Mouse (Mus musculus): ENCODE results near the gene Cers5. TPM values are rescaled to one million over a fixed set of nuclear protein-coding genes. Genes with fewer than 3 reads are reported as not detected.
A peak's percentile ranks its signal among the peaks of the same experiment; 100 is the strongest.

Gene Cers5
- polyA plus RNA-seq, 1 experiment from 2014 or later, result 73.3 TPM

DNA sequence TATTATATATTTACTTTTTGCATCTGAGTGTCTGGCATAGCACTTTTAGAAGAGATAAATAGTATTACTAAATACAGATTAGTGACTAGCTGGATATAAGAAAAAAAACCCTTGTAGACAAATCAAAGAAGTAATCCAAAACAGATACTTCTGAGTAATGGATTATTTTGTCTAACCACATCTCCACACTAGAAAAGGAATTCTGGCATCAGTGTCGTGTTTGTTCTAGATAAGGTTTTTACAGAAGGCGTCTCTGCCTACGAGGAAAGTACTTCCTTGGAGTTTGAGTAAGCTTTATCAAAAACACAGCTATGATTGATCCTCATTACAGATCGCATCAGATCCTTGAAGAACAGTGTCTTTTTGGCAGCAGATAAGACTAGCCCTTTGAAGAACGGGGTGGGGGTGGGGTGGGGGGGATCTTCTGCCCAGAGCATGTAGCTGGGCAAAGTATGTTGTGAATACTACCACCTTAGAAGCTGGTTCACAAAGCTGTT lies 1.6 kb downstream of the Cers5 start:
- H3K4me3 ChIP-seq (ENCODE audit: low read length), result peak overlapping the region; percentile 71
- no peaks in the 10 kb centered on the region for H3K9me3 ChIP-seq (ENCODE audit: control insufficient read depth, low read length)
- ATAC-seq (ENCODE audit: low read depth), result no peak
- peak overlapping the region; percentile 87; the same call in 1 of the 2 replicates for H3K27ac ChIP-seq (ENCODE audit: low read length)
- WGBS, result 3% methylated on average over 5 of the region's 5 CpGs
- peak overlapping the region; percentile 82 for H3K4me2 ChIP-seq (ENCODE audit: low read depth, low read length)
- no peaks in the 10 kb centered on the region for H3K27me3 ChIP-seq (ENCODE audit: control insufficient read depth, insufficient read depth, low read depth, low read length)
- H3K9ac ChIP-seq (ENCODE audit: low read length), result peak overlapping the region; percentile 75
- peaks cover 4% of the 10 kb centered on the region; the same call in 1 of the 2 replicates for H3K4me1 ChIP-seq (replicated peaks; ENCODE audit: control insufficient read depth, insufficient read depth, low read length)
- no peaks in the 10 kb centered on the region for H3K36me3 ChIP-seq (ENCODE audit: control insufficient read depth, insufficient read depth, low read length)

DNA sequence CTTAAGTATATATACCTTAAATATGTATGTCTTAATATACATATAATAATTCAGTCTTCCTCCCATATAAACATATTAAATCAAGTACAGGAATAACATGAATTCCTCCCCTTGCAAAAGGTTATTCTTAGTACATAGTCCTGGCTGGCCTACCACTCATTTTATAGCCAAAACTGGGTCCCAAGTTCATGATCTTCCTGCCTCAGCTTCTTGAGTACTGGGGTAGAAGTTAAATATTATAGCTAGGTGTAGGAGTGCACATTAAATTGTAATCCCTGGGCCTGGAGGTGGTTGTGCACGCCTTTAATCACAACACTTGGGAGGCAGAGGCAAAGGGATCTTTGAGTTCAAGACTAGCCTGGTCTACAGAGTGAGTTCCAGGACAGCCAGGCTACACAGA lies 3.9 kb downstream of the Cers5 start:
- no peak overlapping the region for H3K4me3 ChIP-seq (ENCODE audit: low read length)
- no peaks in the 10 kb centered on the region for H3K27me3 ChIP-seq (ENCODE audit: control insufficient read depth, insufficient read depth, low read depth, low read length)
- no peak overlapping the region for H3K4me2 ChIP-seq (ENCODE audit: low read depth, low read length)
- no peak for ATAC-seq (ENCODE audit: low read depth)
- H3K9ac ChIP-seq (ENCODE audit: low read length), result no peak overlapping the region
- H3K27ac ChIP-seq (ENCODE audit: low read length), result no peak overlapping the region
- H3K36me3 ChIP-seq (ENCODE audit: control insufficient read depth, insufficient read depth, low read length), result no peaks in the 10 kb centered on the region
- H3K4me1 ChIP-seq (replicated peaks; ENCODE audit: control insufficient read depth, insufficient read depth, low read length), result peaks cover 4% of the 10 kb centered on the region; the same call in 1 of the 2 replicates
- H3K9me3 ChIP-seq (ENCODE audit: control insufficient read depth, low read length), result no peaks in the 10 kb centered on the region
- 95% methylated on average over 1 of the region's 1 CpGs for WGBS

DNA sequence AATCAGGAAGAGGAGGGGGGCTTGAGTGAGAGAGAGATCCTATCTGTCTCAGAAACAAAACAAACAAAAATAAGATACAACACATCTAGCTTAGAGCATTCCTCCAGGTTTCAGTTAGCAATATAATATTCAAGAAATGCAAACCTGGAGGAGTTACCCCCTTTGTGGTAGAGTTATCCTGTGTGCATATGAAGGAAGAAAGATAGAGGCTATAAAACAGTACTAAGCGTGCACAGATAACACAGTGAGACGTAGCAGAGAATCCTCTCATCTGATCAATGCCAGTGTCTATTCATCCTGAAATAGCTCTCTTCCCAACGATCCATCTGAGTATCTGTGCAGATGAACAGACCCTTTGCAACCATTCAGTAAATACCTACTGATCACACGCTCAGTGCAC lies 5.2 kb downstream of the Cers5 start:
- Histone ChIP-seq H3K4me2 (ENCODE audit: low read depth, low read length) (no peak overlapping the region), H3K27me3 (ENCODE audit: control insufficient read depth, insufficient read depth, low read depth, low read length) (no peaks in the 10 kb centered on the region), H3K27ac (ENCODE audit: low read length) (no peak overlapping the region), H3K9me3 (ENCODE audit: control insufficient read depth, low read length) (no peaks in the 10 kb centered on the region), H3K4me3 (ENCODE audit: low read length) (no peak overlapping the region), H3K9ac (ENCODE audit: low read length) (no peak overlapping the region), H3K36me3 (ENCODE audit: control insufficient read depth, insufficient read depth, low read length) (no peaks in the 10 kb centered on the region), H3K4me1 (replicated peaks; ENCODE audit: control insufficient read depth, insufficient read depth, low read length) (peaks cover 4% of the 10 kb centered on the region; the same call in 1 of the 2 replicates)
- no peak for ATAC-seq (ENCODE audit: low read depth)
- 94% methylated on average over 4 of the region's 4 CpGs for WGBS

DNA sequence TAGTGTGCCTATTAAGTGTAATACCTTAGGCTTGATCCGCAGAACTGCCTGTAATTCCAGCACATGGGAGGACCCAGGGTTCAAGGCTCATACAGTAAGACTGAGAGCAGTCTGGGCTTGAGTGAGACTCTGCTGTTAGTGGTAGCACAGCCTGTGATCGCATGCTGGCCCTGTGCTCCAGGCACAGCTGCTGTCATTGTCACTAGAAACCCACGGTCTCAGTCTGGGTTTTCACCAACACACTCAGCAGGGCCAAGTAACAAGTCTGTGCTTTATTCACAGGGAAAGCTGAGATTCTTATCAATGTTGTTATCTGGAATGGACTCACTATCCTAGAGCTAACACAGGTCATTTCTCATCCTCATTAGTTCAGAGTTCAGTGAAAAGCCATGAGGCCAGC lies 18.5 kb downstream of the Cers5 start:
- H3K9me3 ChIP-seq (ENCODE audit: control insufficient read depth, low read length), result no peaks in the 10 kb centered on the region
- H3K4me3 ChIP-seq (ENCODE audit: low read length), result no peak overlapping the region
- no peaks in the 10 kb centered on the region for H3K4me1 ChIP-seq (replicated peaks; ENCODE audit: control insufficient read depth, insufficient read depth, low read length)
- no peak overlapping the region for H3K9ac ChIP-seq (ENCODE audit: low read length)
- 0 out of 2 replicates have a peak, but pooled peaks cover 2% of the 10 kb centered on the region for H3K36me3 ChIP-seq (ENCODE audit: control insufficient read depth, insufficient read depth, low read length)
- ATAC-seq (ENCODE audit: low read depth), result no peak
- WGBS, result 50% methylated on average over 3 of the region's 3 CpGs
- H3K27ac ChIP-seq (ENCODE audit: low read length), result no peak overlapping the region
- no peak overlapping the region for H3K4me2 ChIP-seq (ENCODE audit: low read depth, low read length)
- no peaks in the 10 kb centered on the region for H3K27me3 ChIP-seq (ENCODE audit: control insufficient read depth, insufficient read depth, low read depth, low read length)

DNA sequence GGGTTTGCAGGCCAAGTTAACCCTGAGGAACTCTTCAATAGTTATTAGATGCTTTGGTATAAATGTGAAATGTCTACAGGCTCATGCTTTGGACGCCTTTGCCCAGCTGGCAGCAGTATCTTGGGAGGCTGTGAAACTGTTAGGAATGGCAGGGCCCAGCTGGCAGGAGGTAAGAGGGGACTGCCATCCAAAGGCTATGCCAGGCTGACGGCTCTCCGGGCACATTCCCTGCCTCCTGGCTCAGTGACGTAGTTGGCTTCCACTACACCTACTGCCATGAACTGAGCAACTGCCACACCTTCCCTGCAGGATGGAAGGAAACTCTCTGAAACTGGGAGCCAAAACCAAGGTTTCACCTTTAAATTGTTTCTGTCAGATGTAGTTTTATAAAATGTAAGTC lies 32.5 kb downstream of the Cers5 start:
- Histone ChIP-seq H3K9me3 (ENCODE audit: control insufficient read depth, low read length) (no peaks in the 10 kb centered on the region), H3K27me3 (ENCODE audit: control insufficient read depth, insufficient read depth, low read depth, low read length) (no peaks in the 10 kb centered on the region), H3K4me3 (ENCODE audit: low read length) (no peak overlapping the region), H3K9ac (ENCODE audit: low read length) (no peak overlapping the region), H3K4me2 (ENCODE audit: low read depth, low read length) (no peak overlapping the region), H3K36me3 (ENCODE audit: control insufficient read depth, insufficient read depth, low read length) (peaks cover 27% of the 10 kb centered on the region), H3K27ac (ENCODE audit: low read length) (no peak overlapping the region), H3K4me1 (replicated peaks; ENCODE audit: control insufficient read depth, insufficient read depth, low read length) (no peaks in the 10 kb centered on the region)
- no peak for ATAC-seq (ENCODE audit: low read depth)
- 98% methylated on average over 4 of the region's 4 CpGs for WGBS

DNA sequence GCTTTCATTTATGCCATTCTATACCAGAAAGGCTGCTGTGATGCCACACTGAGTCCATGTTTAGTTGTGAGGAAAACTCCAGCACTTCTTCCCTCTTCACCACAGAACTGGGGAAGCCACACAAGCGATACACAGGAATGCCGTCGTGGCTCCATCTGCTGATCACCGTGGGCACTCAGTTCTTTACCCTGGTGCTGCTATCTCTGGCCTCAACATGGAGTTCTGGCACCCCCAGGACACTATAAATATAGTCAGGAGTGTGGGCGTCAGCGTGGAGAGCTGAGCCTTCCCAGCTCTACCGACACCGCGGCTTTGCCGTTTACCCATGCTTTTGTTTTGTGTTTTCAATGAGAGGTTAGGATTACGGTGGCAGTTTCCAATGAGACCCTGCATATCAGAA lies 36.0 kb downstream of the Cers5 start:
- H3K36me3 ChIP-seq (ENCODE audit: control insufficient read depth, insufficient read depth, low read length), result peaks cover 30% of the 10 kb centered on the region
- H3K4me3 ChIP-seq (ENCODE audit: low read length), result no peak overlapping the region
- no peaks in the 10 kb centered on the region for H3K4me1 ChIP-seq (replicated peaks; ENCODE audit: control insufficient read depth, insufficient read depth, low read length)
- no peak for ATAC-seq (ENCODE audit: low read depth)
- no peaks in the 10 kb centered on the region for H3K27me3 ChIP-seq (ENCODE audit: control insufficient read depth, insufficient read depth, low read depth, low read length)
- H3K9ac ChIP-seq (ENCODE audit: low read length), result no peak overlapping the region
- no peak overlapping the region for H3K27ac ChIP-seq (ENCODE audit: low read length)
- H3K9me3 ChIP-seq (ENCODE audit: control insufficient read depth, low read length), result no peaks in the 10 kb centered on the region
- 87% methylated on average over 11 of the region's 11 CpGs for WGBS
- H3K4me2 ChIP-seq (ENCODE audit: low read depth, low read length), result no peak overlapping the region

DNA sequence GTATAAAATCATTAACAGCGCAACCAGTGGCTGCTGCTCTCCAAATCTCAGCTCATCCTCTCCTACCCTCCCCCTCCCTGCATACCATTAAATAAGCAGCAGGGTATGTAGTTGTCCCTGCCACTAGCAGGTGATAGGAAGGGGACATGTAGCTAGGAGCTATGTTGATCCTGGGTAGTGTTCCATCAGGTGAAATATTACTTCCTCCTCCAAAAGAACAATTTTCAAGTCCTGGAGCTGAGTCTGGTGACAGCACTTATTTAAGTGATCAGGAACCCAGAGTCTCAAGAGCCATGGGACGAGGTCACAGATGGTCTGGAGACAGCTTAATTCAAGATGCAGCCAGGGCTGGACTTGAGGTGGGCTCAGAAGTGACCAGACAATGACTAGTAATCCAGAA lies 37.1 kb downstream of the Cers5 start:
- ATAC-seq (ENCODE audit: low read depth), result no peak
- Histone ChIP-seq H3K4me1 (replicated peaks; ENCODE audit: control insufficient read depth, insufficient read depth, low read length) (no peaks in the 10 kb centered on the region), H3K36me3 (ENCODE audit: control insufficient read depth, insufficient read depth, low read length) (peaks cover 27% of the 10 kb centered on the region)

DNA sequence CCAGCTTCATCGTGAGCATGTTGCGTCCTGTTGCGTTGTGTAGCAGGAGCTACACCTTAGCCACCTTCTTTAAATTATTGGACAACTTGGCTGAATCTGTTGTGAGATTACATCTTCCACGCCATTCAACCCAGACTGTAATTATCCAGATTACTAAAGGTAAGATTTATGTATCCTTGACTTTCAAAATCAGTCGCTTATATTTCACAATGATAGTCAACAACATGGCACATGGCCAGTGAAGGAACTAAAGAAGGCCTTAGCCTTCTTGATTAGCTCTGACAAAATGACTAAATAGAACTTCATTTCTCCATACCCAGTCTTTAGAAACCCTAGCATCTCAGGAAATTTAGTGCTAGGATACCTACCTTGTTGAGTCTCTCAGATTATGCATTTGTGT lies 39.5 kb downstream of the Cers5 start:
- Histone ChIP-seq H3K4me2 (ENCODE audit: low read depth, low read length) (no peak overlapping the region), H3K4me1 (replicated peaks; ENCODE audit: control insufficient read depth, insufficient read depth, low read length) (no peaks in the 10 kb centered on the region), H3K27ac (ENCODE audit: low read length) (no peak overlapping the region), H3K9ac (ENCODE audit: low read length) (no peak overlapping the region), H3K9me3 (ENCODE audit: control insufficient read depth, low read length) (peaks cover 6% of the 10 kb centered on the region), H3K27me3 (ENCODE audit: control insufficient read depth, insufficient read depth, low read depth, low read length) (no peaks in the 10 kb centered on the region), H3K4me3 (ENCODE audit: low read length) (no peak overlapping the region), H3K36me3 (ENCODE audit: control insufficient read depth, insufficient read depth, low read length) (peaks cover 32% of the 10 kb centered on the region)
- ATAC-seq (ENCODE audit: low read depth), result no peak
- WGBS, result 96% methylated on average over 5 of the region's 5 CpGs

More for the DNA sequence above, 37.1 kb downstream of the Cers5 start:
- no peaks in the 10 kb centered on the region for H3K9me3 ChIP-seq (ENCODE audit: control insufficient read depth, low read length)
- H3K27ac ChIP-seq (ENCODE audit: low read length), result no peak overlapping the region
- H3K9ac ChIP-seq (ENCODE audit: low read length), result no peak overlapping the region
- no peaks in the 10 kb centered on the region for H3K27me3 ChIP-seq (ENCODE audit: control insufficient read depth, insufficient read depth, low read depth, low read length)
- H3K4me2 ChIP-seq (ENCODE audit: low read depth, low read length), result no peak overlapping the region
- no peak overlapping the region for H3K4me3 ChIP-seq (ENCODE audit: low read length)
- 79% methylated on average over 2 of the region's 2 CpGs for WGBS

DNA sequence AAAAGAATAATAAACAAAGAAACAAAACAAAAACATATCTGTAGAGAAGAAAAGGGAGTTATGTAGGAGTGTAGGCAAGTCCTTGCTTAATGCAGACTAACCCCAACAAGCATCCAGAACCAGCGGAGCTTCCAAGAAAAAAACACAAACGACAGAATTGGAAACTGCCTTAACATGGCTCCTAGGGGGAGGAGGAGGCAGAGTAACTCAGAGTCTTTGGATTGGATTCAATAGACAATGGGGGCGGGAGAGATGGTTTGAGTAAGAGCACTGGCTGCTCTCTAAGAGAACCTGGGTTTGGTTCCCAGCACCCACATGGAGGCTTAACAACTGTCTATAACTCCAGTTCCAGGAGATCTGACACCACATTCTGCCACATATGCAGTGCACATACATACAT lies 41.0 kb downstream of the Cers5 start:
- Histone ChIP-seq H3K4me3 (ENCODE audit: low read length) (no peak overlapping the region), H3K9ac (ENCODE audit: low read length) (no peak overlapping the region), H3K27me3 (ENCODE audit: control insufficient read depth, insufficient read depth, low read depth, low read length) (no peaks in the 10 kb centered on the region), H3K4me1 (replicated peaks; ENCODE audit: control insufficient read depth, insufficient read depth, low read length) (peaks cover under 1% of the 10 kb centered on the region), H3K9me3 (ENCODE audit: control insufficient read depth, low read length) (peaks cover 6% of the 10 kb centered on the region), H3K36me3 (ENCODE audit: control insufficient read depth, insufficient read depth, low read length) (peaks cover 29% of the 10 kb centered on the region), H3K27ac (ENCODE audit: low read length) (no peak overlapping the region), H3K4me2 (ENCODE audit: low read depth, low read length) (no peak overlapping the region)
- ATAC-seq (ENCODE audit: low read depth), result no peak
- 91% methylated on average over 3 of the region's 3 CpGs for WGBS

DNA sequence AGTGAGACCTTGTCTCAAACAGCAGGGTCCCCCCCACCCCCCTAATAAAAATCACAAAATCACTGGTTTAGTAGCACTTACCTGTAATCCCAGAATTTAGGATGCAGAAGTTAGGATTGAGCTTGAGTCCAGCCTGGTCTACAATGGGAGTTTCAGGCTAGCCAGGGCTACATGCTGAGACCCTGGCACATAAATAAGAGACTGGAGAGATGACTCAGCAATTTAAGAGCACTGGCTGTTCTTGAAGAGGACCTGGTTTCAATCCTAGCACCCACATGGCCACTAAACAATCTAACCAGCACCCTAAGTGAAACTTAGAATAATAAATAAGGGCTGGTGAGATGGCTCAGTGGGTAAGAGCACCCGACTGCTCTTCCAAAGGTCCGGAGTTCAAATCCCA lies 41.5 kb downstream of the Cers5 start:
- ATAC-seq (ENCODE audit: low read depth), result no peak
- Histone ChIP-seq H3K9me3 (ENCODE audit: control insufficient read depth, low read length) (peaks cover 6% of the 10 kb centered on the region), H3K4me3 (ENCODE audit: low read length) (no peak overlapping the region), H3K36me3 (ENCODE audit: control insufficient read depth, insufficient read depth, low read length) (peaks cover 28% of the 10 kb centered on the region), H3K4me2 (ENCODE audit: low read depth, low read length) (no peak overlapping the region), H3K27me3 (ENCODE audit: control insufficient read depth, insufficient read depth, low read depth, low read length) (no peaks in the 10 kb centered on the region), H3K9ac (ENCODE audit: low read length) (no peak overlapping the region), H3K4me1 (replicated peaks; ENCODE audit: control insufficient read depth, insufficient read depth, low read length) (peaks cover 4% of the 10 kb centered on the region), H3K27ac (ENCODE audit: low read length) (no peak overlapping the region)
- WGBS, result 88% methylated on average over 2 of the region's 2 CpGs
